Mouse (Mus musculus) limb, embryonic 14.5 days (tissue): ENCODE results near the gene Psap. TPM values are rescaled to one million over a fixed set of nuclear protein-coding genes. Genes with fewer than 3 reads are reported as not detected.

ENCODE experiments used
- ATAC-seq: fragments of 200-750 bp; cut with Nextera tagmentation; 2 replicates; pipeline ENCODE4 v1.8.0; 2017; ENCODE audit warnings: low read depth, moderate number of reproducible peaks, moderate TSS enrichment; ENCODE audit not compliant: low FRiP score
- DNase-seq: peaks from one replicate; pipeline ENCODE4 v3.0.0-alpha.2; 2015; ENCODE audit warnings: low spot score
- H3K27ac ChIP-seq: fragments of 300-500 bp; sonication (generic); replicated peaks from 2 replicates; pipeline ENCODE4 v1.5.1; 2014; ENCODE audit warnings: low read depth, mild to moderate bottlenecking, low read length, moderate library complexity, mixed read lengths
- H3K27me3 ChIP-seq: fragments of 300-500 bp; sonication (generic); 2 replicates; pipeline ENCODE4 v1.6.1; 2014; ENCODE audit warnings: low read length, mixed read lengths; ENCODE audit not compliant: control insufficient read depth, insufficient read depth
- H3K36me3 ChIP-seq: fragments of 300-500 bp; sonication (generic); 2 replicates; pipeline ENCODE4 v1.6.1; 2014; ENCODE audit warnings: mild to moderate bottlenecking, low read length, moderate library complexity, mixed read lengths; ENCODE audit not compliant: control insufficient read depth, insufficient read depth
- H3K4me1 ChIP-seq: fragments of 300-500 bp; sonication (generic); 2 replicates; pipeline ENCODE4 v1.6.1; 2014; ENCODE audit warnings: antibody characterized with exemption, low read length, mixed read lengths; ENCODE audit not compliant: control insufficient read depth, insufficient read depth
- H3K4me2 ChIP-seq: fragments of 300-500 bp; sonication (generic); replicated peaks from 2 replicates; pipeline ENCODE4 v1.6.1; 2014; ENCODE audit warnings: low read depth, mild to moderate bottlenecking, low read length, moderate library complexity; ENCODE audit not compliant: severe bottlenecking
- H3K4me3 ChIP-seq: fragments of 300-500 bp; sonication (generic); replicated peaks from 2 replicates; pipeline ENCODE4 v1.5.1; 2014; ENCODE audit warnings: low read length
- H3K9ac ChIP-seq: fragments of 300-500 bp; sonication (generic); 2 replicates; pipeline ENCODE4 v1.6.1; 2014; ENCODE audit warnings: mild to moderate bottlenecking, low read depth, low read length, moderate library complexity; ENCODE audit not compliant: severe bottlenecking
- H3K9me3 ChIP-seq: fragments of 300-500 bp; sonication (generic); 2 replicates; pipeline ENCODE4 v1.6.1; 2016; ENCODE audit warnings: low read length; ENCODE audit not compliant: control insufficient read depth
- POLR2A ChIP-seq: fragments of 200-500 bp; IDR thresholded peaks from 2 replicates; pipeline ENCODE4 v1.8.0; 2012; ENCODE audit warnings: inconsistent platforms, mild to moderate bottlenecking, moderate library complexity, borderline replicate concordance; ENCODE audit not compliant: insufficient read depth, insufficient read length; ENCODE audit errors: extremely low read depth
- WGBS: fragments of 180-500 bp; shearing (Covaris S2); extraction: QIAGEN DNeasy Blood & Tissue Kit; methylation state at CpG from one replicate; pipeline ENCODE4 v1.1.7; 2014; 5-methylcytosine and 5-hydroxymethylcytosine counted together
- polyA plus RNA-seq, 2 experiments: library from polyadenylated mRNA; depleted of rRNA in 1 of 2; stranded (reverse) in 1 of 2; unstranded in 1 of 2; fragments of >200 nt; fragmentation: Nextera tagmentation in 1 of 2; extraction: Ambion mirVana in 1 of 2; gene quantifications; 2 replicates each; pipeline versions ENCODE4 v1.2.1 to v1.2.3; 2012 to 2014

The Psap gene
- polyA plus RNA-seq, 2 experiments: 121 to 648 TPM

GRCm38 (mm10) chr10:60290026-60290738, 12.8 kb downstream of the Psap start:
- H3K36me3 ChIP-seq: peaks cover 37% of the 10 kb centered on the region
- no peak overlapping the region for H3K4me2 ChIP-seq
- no peak overlapping the region for H3K9ac ChIP-seq
- peaks cover 14% of the 10 kb centered on the region for H3K4me1 ChIP-seq
- no peak for TF ChIP-seq POLR2A
- H3K9me3 ChIP-seq: no peaks in the 10 kb centered on the region
- WGBS: 67% methylated on average over 7 of the region's 7 CpGs
- no peak for ATAC-seq
- no peak overlapping the region for H3K4me3 ChIP-seq
- H3K27me3 ChIP-seq: no peaks in the 10 kb centered on the region
- no peak overlapping the region for H3K27ac ChIP-seq
- no peak for DNase-seq

DNA sequence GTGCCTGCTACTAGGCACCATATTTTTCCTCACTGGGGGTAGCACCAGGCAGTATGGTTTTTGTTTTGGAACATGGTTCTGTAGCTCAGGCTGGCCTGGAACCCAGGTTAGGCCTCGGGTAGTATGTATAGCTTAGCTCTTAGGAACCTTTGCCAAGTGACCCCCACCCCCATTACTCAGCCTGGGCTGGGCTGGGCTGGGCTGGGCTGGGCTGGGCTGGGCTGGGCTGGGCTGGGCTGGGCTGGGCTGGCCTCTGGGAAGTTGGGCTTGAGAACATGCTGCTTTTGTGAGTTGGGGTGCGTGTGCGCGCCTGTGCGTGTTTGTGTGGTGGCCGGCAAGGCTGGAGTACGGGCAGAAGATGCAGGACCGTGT, 13.3 kb downstream of the Psap start:
- H3K9me3 ChIP-seq: no peaks in the 10 kb centered on the region
- no peak for ATAC-seq

DNA sequence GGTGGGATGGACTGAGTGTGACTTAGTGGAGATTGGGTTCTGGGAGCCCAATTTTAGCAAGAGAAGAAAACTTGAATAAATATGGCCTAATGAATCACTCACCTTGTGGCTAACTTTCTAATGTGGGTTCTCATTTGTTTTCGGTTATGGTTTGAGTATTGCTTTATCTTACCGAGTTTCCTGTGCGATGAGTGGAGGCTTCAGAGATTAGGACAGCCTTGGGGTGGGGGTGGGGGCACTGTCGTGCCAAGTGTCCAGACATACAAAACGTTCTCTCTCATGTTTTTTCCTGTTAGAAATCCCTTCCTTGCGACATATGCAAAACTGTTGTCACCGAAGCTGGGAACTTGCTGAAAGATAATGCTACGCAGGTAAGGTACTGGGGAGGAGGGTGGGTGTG, 14.8 kb downstream of the Psap start:
- H3K27ac ChIP-seq: no peak overlapping the region
- no peak overlapping the region for H3K9ac ChIP-seq
- H3K36me3 ChIP-seq: peaks cover 54% of the 10 kb centered on the region
- no peak overlapping the region for H3K4me2 ChIP-seq
- no peak overlapping the region for H3K4me3 ChIP-seq
- no peaks in the 10 kb centered on the region for H3K9me3 ChIP-seq
- H3K4me1 ChIP-seq: no peaks in the 10 kb centered on the region; the same call in 1 of the 2 replicates
- H3K27me3 ChIP-seq: no peaks in the 10 kb centered on the region
- 93% methylated on average over 8 of the region's 8 CpGs for WGBS
- DNase-seq: no peak
- TF ChIP-seq POLR2A: no peak
- ATAC-seq: no peak

More for the DNA sequence above, 13.3 kb downstream of the Psap start:
- H3K27ac ChIP-seq: no peak overlapping the region
- no peak overlapping the region for H3K9ac ChIP-seq
- DNase-seq: no peak
- peaks cover 41% of the 10 kb centered on the region for H3K36me3 ChIP-seq
- no peak for TF ChIP-seq POLR2A
- H3K4me1 ChIP-seq: peaks cover 9% of the 10 kb centered on the region
- no peaks in the 10 kb centered on the region for H3K27me3 ChIP-seq
- WGBS: 76% methylated on average over 8 of the region's 8 CpGs
- no peak overlapping the region for H3K4me2 ChIP-seq
- no peak overlapping the region for H3K4me3 ChIP-seq

DNA sequence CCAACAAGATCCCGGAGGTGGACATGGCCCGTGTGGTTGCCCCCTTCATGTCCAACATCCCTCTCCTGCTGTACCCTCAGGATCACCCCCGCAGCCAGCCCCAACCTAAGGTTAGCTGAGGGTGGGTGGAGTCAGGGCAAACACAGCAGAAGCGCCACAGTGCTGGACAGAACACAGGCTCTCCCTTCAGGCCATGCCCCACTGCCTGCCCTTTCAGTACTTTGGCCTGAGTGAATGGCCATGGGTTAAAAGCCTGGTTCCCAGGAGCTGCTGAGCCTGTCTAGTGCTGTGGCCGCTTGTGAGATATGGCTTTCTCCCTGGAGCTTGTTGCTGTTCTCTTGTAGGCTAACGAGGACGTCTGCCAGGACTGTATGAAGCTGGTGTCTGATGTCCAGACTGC, 17.2 kb downstream of the Psap start:
- Histone ChIP-seq H3K9ac (no peak overlapping the region), H3K36me3 (peaks cover 75% of the 10 kb centered on the region), H3K27ac (no peak overlapping the region), H3K4me3 (no peak overlapping the region), H3K4me1 (no peaks in the 10 kb centered on the region; the same call in 1 of the 2 replicates), H3K9me3 (no peaks in the 10 kb centered on the region), H3K4me2 (no peak overlapping the region), H3K27me3 (no peaks in the 10 kb centered on the region)
- TF ChIP-seq POLR2A: no peak
- WGBS: 81% methylated on average over 7 of the region's 7 CpGs
- ATAC-seq: no peak
- DNase-seq: no peak

- H3K36me3 ChIP-seq: peaks cover 83% of the 10 kb centered on the region
- H3K27me3 ChIP-seq: no peaks in the 10 kb centered on the region
- TF ChIP-seq POLR2A: no peak
- no peaks in the 10 kb centered on the region for H3K9me3 ChIP-seq
- no peak overlapping the region for H3K4me3 ChIP-seq
- no peak overlapping the region for H3K27ac ChIP-seq
- no peak for ATAC-seq
- 85% methylated on average over 3 of the region's 3 CpGs for WGBS
- H3K9ac ChIP-seq: no peak overlapping the region
- H3K4me1 ChIP-seq: no peaks in the 10 kb centered on the region
- no peak for DNase-seq
- no peak overlapping the region for H3K4me2 ChIP-seq
Observed at GRCm38 (mm10) chr10:60295356-60295755, 17.9 kb downstream of the Psap start.
